Mouse (Mus musculus) neural tube, embryonic 15.5 days (tissue): ENCODE measurements around the gene Cnfn. TPM values are rescaled to one million over a fixed set of nuclear protein-coding genes. Genes with fewer than 3 reads are reported as not detected.

ENCODE experiments used
- ATAC-seq: fragments of 200-750 bp; cut with Nextera tagmentation; 2 replicates; pipeline ENCODE4 v1.8.0; 2017; ENCODE audit warnings: mild to moderate bottlenecking, moderate TSS enrichment, moderate library complexity; ENCODE audit not compliant: low FRiP score
- H3K27ac ChIP-seq: fragments of 300-500 bp; sonication (generic); replicated peaks from 2 replicates; pipeline ENCODE4 v1.5.1; 2015; ENCODE audit warnings: mild to moderate bottlenecking, inconsistent platforms
- H3K27me3 ChIP-seq: fragments of 300-500 bp; sonication (generic); replicated peaks from 2 replicates; pipeline ENCODE4 v1.6.1; 2015; ENCODE audit warnings: inconsistent platforms
- H3K36me3 ChIP-seq: fragments of 300-500 bp; sonication (generic); 2 replicates; pipeline ENCODE4 v1.6.1; 2015; ENCODE audit warnings: inconsistent platforms
- H3K4me1 ChIP-seq: fragments of 300-500 bp; sonication (generic); 2 replicates; pipeline ENCODE4 v1.6.1; 2015; ENCODE audit warnings: inconsistent platforms
- H3K4me2 ChIP-seq: fragments of 300-500 bp; sonication (generic); 2 replicates; pipeline ENCODE4 v1.6.1; 2015; ENCODE audit warnings: inconsistent platforms, mild to moderate bottlenecking, moderate library complexity
- H3K4me3 ChIP-seq: fragments of 300-500 bp; sonication (generic); replicated peaks from 2 replicates; pipeline ENCODE4 v1.5.1; 2015; ENCODE audit warnings: mild to moderate bottlenecking, inconsistent platforms
- H3K9ac ChIP-seq: fragments of 300-500 bp; sonication (generic); replicated peaks from 2 replicates; pipeline ENCODE4 v1.6.1; 2015; ENCODE audit warnings: mild to moderate bottlenecking, inconsistent platforms
- H3K9me3 ChIP-seq: fragments of 300-500 bp; sonication (generic); replicated peaks from 2 replicates; pipeline ENCODE4 v1.6.1; 2016; ENCODE audit warnings: inconsistent platforms
- WGBS: fragments of 180-500 bp; shearing (Covaris S2); methylation state at CpG from one replicate; pipeline ENCODE4 v1.1.7; 2015; ENCODE audit warnings: mixed read lengths; 5-methylcytosine and 5-hydroxymethylcytosine counted together
- polyA plus RNA-seq: library from polyadenylated mRNA; unstranded; fragments of >200 nt; fragmentation: Nextera tagmentation; extraction: Ambion mirVana; gene quantifications from 2 replicates; pipeline ENCODE4 v1.2.1, GENCODE M21; 2015

Cnfn gene
- polyA plus RNA-seq, 1 experiment from 2014 or later = 0.54 TPM

DNA sequence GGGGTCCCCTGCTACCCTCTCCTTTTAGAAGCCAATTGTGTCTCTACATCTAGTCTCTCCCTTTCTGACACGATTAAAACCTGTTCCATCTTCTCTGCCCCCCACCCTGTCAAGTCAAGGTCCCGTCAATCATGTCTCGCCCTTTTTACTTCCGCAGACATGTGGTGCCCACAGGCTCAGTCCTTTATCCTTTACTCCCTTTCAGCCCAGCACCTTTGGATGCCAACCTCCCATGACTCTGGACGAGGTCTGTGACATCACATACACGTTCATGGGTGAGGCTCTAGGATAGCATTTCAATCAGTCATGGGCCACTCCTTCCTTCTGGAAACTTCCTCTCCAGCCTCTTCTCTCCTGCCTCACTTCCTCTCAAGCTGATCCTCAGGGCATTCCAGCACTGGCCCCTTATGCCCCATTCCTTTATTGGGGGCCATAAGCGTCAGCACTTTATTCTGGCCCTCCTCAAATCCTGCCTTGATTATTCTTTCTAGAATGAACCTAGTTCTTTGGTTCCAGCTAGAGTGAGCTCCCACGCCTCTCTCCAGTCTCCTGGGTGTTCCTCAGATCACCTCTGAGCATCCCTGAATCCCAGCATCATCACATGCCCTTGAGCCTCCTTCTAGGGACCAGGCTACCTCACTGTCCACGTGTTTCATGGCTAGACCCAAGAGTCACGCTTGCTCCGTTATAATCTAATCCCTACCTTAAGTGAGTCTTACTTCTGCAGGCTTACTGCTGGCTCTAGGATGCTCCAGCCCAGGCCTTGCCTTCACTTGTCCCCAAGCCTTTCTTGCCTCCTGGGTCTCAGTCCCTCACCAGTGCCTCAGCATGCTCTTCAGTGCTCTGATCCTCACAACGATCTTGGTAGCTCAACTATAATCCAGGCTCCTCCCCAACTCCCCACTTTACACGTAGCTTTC is 8.9 kb upstream of the Cnfn start:
- H3K9ac ChIP-seq = no peak overlapping the region
- H3K4me1 ChIP-seq = peaks cover 35% of the 10 kb centered on the region
- no peak for ATAC-seq
- H3K27ac ChIP-seq = no peak overlapping the region
- H3K36me3 ChIP-seq = peaks cover 20% of the 10 kb centered on the region
- no peaks in the 10 kb centered on the region for H3K27me3 ChIP-seq
- no peaks in the 10 kb centered on the region for H3K9me3 ChIP-seq
- no peak overlapping the region for H3K4me2 ChIP-seq
- no peak overlapping the region for H3K4me3 ChIP-seq
- WGBS = 85% methylated on average over 13 of the region's 13 CpGs

DNA sequence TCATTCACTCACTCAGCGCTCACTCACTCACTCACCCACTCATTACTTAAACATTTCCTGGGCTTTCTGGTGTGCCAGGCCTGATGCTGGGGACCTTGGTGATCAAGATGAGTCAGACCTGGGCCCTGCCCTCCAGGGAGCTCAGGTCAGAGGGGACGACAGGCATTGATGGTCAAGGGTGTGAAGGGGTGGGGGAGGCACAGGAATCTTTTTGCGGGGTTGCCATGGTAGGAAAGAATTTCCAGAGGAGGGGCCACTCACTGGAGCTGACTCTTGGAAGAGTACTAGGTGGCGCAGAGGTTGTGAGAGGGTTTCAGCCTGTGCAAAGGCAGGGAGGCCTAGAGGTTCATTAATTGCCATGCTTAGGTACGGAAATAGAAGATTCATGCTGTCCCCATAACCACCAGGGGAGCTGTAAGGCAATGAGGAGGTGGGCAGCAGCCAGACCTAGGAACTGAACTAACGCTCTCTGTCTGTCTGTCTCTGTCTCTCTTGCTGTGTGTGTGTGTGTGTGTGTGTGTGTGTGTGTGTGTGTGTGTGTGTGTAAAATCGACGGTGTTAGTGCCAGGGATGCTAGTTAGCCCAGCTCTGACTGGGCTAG is 7.7 kb upstream of the Cnfn start:
- peak overlapping the region; percentile 37 for H3K4me3 ChIP-seq
- H3K4me2 ChIP-seq = peak overlapping the region; percentile 54
- peaks cover 35% of the 10 kb centered on the region for H3K4me1 ChIP-seq
- H3K9me3 ChIP-seq = no peaks in the 10 kb centered on the region
- H3K36me3 ChIP-seq = peaks cover 10% of the 10 kb centered on the region
- ATAC-seq = peak; percentile 15
- WGBS = 38% methylated on average over 8 of the region's 8 CpGs
- H3K9ac ChIP-seq = peak overlapping the region; percentile 24
- H3K27me3 ChIP-seq = no peaks in the 10 kb centered on the region
- H3K27ac ChIP-seq = no peak overlapping the region

DNA sequence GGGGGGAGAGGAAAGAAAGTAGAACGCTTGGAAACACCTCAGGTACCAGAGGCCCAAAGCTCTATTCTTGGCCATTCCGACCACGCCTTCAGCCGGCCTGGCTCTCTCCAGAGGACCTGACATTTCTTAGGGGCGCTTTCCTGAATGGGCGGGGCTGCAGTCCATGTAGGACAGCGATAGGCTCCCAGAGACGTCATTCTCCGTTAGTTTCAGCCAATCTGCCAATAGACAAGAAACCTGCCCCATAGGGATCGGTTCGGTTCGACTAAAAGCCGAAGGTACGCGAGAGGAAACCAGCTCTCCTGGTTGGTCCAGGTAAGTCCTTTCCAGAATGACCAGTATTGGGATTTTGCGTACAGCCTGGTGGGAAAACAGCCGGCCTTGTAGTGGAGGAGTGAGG is 7.0 kb upstream of the Cnfn start:
- Histone ChIP-seq H3K4me3 (peak overlapping the region; percentile 37), H3K36me3 (peaks cover 3% of the 10 kb centered on the region; the same call in 1 of the 2 replicates), H3K9ac (peak overlapping the region; percentile 24), H3K4me1 (peaks cover 35% of the 10 kb centered on the region), H3K27me3 (no peaks in the 10 kb centered on the region), H3K27ac (no peak overlapping the region), H3K9me3 (no peaks in the 10 kb centered on the region), H3K4me2 (peak overlapping the region; percentile 54)
- peak; percentile 84 for ATAC-seq
- WGBS = 3% methylated on average over 17 of the region's 17 CpGs

DNA sequence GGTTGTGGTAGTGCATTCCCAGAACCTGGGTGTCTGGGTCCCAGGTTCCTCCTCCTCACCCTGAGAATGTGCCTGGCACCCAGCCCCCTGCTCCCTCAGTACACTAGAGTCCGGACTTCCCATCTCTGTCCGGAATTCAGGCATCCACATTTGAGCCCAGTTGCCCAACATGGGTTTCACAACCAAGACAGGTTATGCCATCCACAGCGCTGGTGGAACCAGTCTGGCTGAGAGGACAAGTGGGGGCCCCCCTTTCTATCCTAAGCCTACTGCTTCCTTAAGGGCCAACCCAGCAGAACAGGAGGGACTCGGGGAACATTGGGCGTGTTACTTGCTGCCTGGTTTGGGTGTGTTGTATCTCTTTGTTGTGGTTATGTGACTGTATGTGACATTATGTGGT is 2.9 kb upstream of the Cnfn start:
- peaks cover 26% of the 10 kb centered on the region for H3K4me1 ChIP-seq
- no peak overlapping the region for H3K9ac ChIP-seq
- no peak for ATAC-seq
- H3K27me3 ChIP-seq = peaks cover 26% of the 10 kb centered on the region
- no peaks in the 10 kb centered on the region for H3K9me3 ChIP-seq
- no peak overlapping the region for H3K27ac ChIP-seq
- no peak overlapping the region for H3K4me2 ChIP-seq
- 92% methylated on average over 5 of the region's 5 CpGs for WGBS
- no peaks in the 10 kb centered on the region for H3K36me3 ChIP-seq
- no peak overlapping the region for H3K4me3 ChIP-seq

- no peak overlapping the region for H3K9ac ChIP-seq
- peaks cover 33% of the 10 kb centered on the region for H3K27me3 ChIP-seq
- no peaks in the 10 kb centered on the region for H3K9me3 ChIP-seq
- no peak overlapping the region for H3K27ac ChIP-seq
- no peak for ATAC-seq
- H3K4me2 ChIP-seq = no peak overlapping the region
- H3K4me1 ChIP-seq = peaks cover 33% of the 10 kb centered on the region
- H3K36me3 ChIP-seq = peaks cover 13% of the 10 kb centered on the region
- no peak overlapping the region for H3K4me3 ChIP-seq
- WGBS = 24% methylated on average over 12 of the region's 12 CpGs
Observed at GRCm38 (mm10) chr7:25368333-25368732, 1.2 kb downstream of the Cnfn start.

GRCm38 (mm10) chr7:25367632-25368293 is 1.8 kb downstream of the Cnfn start:
- Histone ChIP-seq H3K36me3 (peaks cover 18% of the 10 kb centered on the region), H3K9ac (no peak overlapping the region), H3K4me2 (peak overlapping the region; percentile 17; the same call in 1 of the 2 replicates), H3K27ac (no peak overlapping the region), H3K27me3 (peaks cover 33% of the 10 kb centered on the region), H3K4me3 (no peak overlapping the region), H3K9me3 (no peaks in the 10 kb centered on the region), H3K4me1 (peaks cover 33% of the 10 kb centered on the region)
- no peak for ATAC-seq
- WGBS = 3% methylated on average over 32 of the region's 33 CpGs

GRCm38 (mm10) chr7:25365937-25366625 is 3.4 kb downstream of the Cnfn start:
- 22% methylated on average over 13 of the region's 13 CpGs for WGBS
- peak overlapping the region; percentile 52 for H3K27ac ChIP-seq
- peaks cover 27% of the 10 kb centered on the region for H3K36me3 ChIP-seq
- H3K9ac ChIP-seq = no peak overlapping the region
- ATAC-seq = no peak
- no peaks in the 10 kb centered on the region for H3K9me3 ChIP-seq
- H3K4me2 ChIP-seq = no peak overlapping the region
- peaks cover 33% of the 10 kb centered on the region for H3K4me1 ChIP-seq
- H3K4me3 ChIP-seq = no peak overlapping the region
- peaks cover 33% of the 10 kb centered on the region for H3K27me3 ChIP-seq

GRCm38 (mm10) chr7:25363632-25364031 is 5.9 kb downstream of the Cnfn start:
- no peak overlapping the region for H3K9ac ChIP-seq
- peaks cover 50% of the 10 kb centered on the region for H3K36me3 ChIP-seq
- peaks cover 16% of the 10 kb centered on the region for H3K27me3 ChIP-seq
- no peak overlapping the region for H3K27ac ChIP-seq
- no peak for ATAC-seq
- H3K4me1 ChIP-seq = peaks cover 33% of the 10 kb centered on the region
- H3K4me2 ChIP-seq = no peak overlapping the region
- WGBS = 95% methylated on average over 17 of the region's 17 CpGs
- H3K9me3 ChIP-seq = no peaks in the 10 kb centered on the region
- no peak overlapping the region for H3K4me3 ChIP-seq

- H3K27ac ChIP-seq = no peak overlapping the region
- no peaks in the 10 kb centered on the region for H3K9me3 ChIP-seq
- no peak overlapping the region for H3K4me3 ChIP-seq
- peaks cover 32% of the 10 kb centered on the region for H3K4me1 ChIP-seq
- peaks cover 13% of the 10 kb centered on the region for H3K27me3 ChIP-seq
- 86% methylated on average over 19 of the region's 19 CpGs for WGBS
- no peak overlapping the region for H3K4me2 ChIP-seq
- no peak for ATAC-seq
- peaks cover 52% of the 10 kb centered on the region for H3K36me3 ChIP-seq
- H3K9ac ChIP-seq = no peak overlapping the region
Observed at GRCm38 (mm10) chr7:25363151-25363550, 6.4 kb downstream of the Cnfn start.

DNA sequence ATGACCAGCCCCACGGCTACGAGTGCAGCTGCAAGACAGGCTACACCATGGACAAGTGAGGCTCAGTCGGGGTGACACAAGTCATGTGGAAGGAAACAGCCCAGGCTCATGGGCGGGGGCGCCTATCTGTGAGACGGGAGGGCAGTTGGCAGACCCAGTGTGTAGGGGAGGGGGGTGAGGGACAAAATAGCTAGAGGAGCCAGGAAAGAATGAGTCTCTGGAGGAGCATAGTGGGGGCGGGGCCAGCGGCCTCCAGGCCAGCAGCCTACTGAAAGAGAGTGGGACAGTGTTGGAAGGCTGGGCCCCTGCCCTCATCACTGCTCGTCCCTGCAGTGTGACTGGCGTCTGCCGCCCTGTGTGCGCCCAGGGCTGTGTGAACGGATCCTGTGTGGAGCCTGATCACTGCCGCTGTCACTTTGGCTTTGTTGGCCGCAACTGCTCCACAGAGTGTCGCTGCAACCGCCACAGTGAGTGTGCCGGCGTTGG is 10.8 kb downstream of the Cnfn start:
- H3K4me1 ChIP-seq = peaks cover 6% of the 10 kb centered on the region; the same call in 1 of the 2 replicates
- H3K9ac ChIP-seq = no peak overlapping the region
- peak overlapping the region; percentile 15; the same call in 1 of the 2 replicates for H3K4me2 ChIP-seq
- H3K27ac ChIP-seq = 0 out of 2 replicates have a peak overlapping the region, but pooled peaks have one; percentile 7
- H3K27me3 ChIP-seq = no peaks in the 10 kb centered on the region
- H3K9me3 ChIP-seq = no peaks in the 10 kb centered on the region
- 36% methylated on average over 19 of the region's 19 CpGs for WGBS
- ATAC-seq = peak; percentile 72
- H3K36me3 ChIP-seq = peaks cover 73% of the 10 kb centered on the region
- no peak overlapping the region for H3K4me3 ChIP-seq

- Histone ChIP-seq H3K9ac (no peak overlapping the region), H3K36me3 (peaks cover 94% of the 10 kb centered on the region), H3K27ac (no peak overlapping the region), H3K9me3 (no peaks in the 10 kb centered on the region), H3K4me2 (no peak overlapping the region), H3K4me1 (no peaks in the 10 kb centered on the region), H3K27me3 (no peaks in the 10 kb centered on the region), H3K4me3 (no peak overlapping the region)
- ATAC-seq = no peak
- 86% methylated on average over 8 of the region's 8 CpGs for WGBS
Observed at GRCm38 (mm10) chr7:25348861-25349260, 20.7 kb downstream of the Cnfn start.
